Comparison of ENCODE assay signal across 8 mouse cellular contexts in genomic region chr9:109875695-109876601, GRCm38 (mm10). TPM values are rescaled to one million over a fixed set of nuclear protein-coding genes. Genes with fewer than 3 reads are reported as not detected.
A peak's percentile ranks its signal among the peaks of the same experiment; 100 is the strongest.
DNase-seq lines count a peak whose midpoint lies in the region; ATAC-seq and TF ChIP-seq lines count a peak whose summit lies in the region.

No protein-coding gene starts in this region.

- H3K4me1 ChIP-seq in hindbrain, postnatal 0 days (ENCODE audit: insufficient read depth, low read length), result peaks cover 5% of the 10 kb centered on the region
- peaks cover 10% of the 10 kb centered on the region; the same call in 1 of the 2 replicates for H3K4me1 ChIP-seq in limb, embryonic 14.5 days (ENCODE audit: control insufficient read depth, insufficient read depth, low read length)
- H3K4me1 ChIP-seq in midbrain, embryonic 12.5 days, result peaks cover 17% of the 10 kb centered on the region
- H3K4me1 ChIP-seq in stomach, postnatal 0 days (replicated peaks; ENCODE audit: control insufficient read depth, insufficient read depth), result no peaks in the 10 kb centered on the region; the same call in 1 of the 2 replicates

- DNase-seq in ovary, adult 18-20 months (ENCODE audit: low spot score), result peak; percentile 51
- no peak for DNase-seq in ovary, postnatal 10 days (ENCODE audit: low spot score)
- DNase-seq in cerebellum, adult 9-10 months, result peak; percentile 74
- peak; percentile 70 for DNase-seq in hindbrain, postnatal 0 days (ENCODE audit: low spot score)
- DNase-seq in limb, embryonic 14.5 days (ENCODE audit: low spot score), result peak; percentile 29
- DNase-seq in stomach, postnatal 0 days (ENCODE audit: low spot score), result peak; percentile 73

- H3K27me3 ChIP-seq in hindbrain, postnatal 0 days (ENCODE audit: insufficient read depth, low read length), result no peaks in the 10 kb centered on the region
- no peaks in the 10 kb centered on the region for H3K27me3 ChIP-seq in limb, embryonic 14.5 days (ENCODE audit: control insufficient read depth, insufficient read depth, low read length)
- no peaks in the 10 kb centered on the region for H3K27me3 ChIP-seq in midbrain, embryonic 12.5 days
- no peaks in the 10 kb centered on the region for H3K27me3 ChIP-seq in stomach, postnatal 0 days (ENCODE audit: control insufficient read depth, insufficient read depth, low read length)

- no peaks in the 10 kb centered on the region for H3K9me3 ChIP-seq in hindbrain, postnatal 0 days (ENCODE audit: low read length)
- H3K9me3 ChIP-seq in limb, embryonic 14.5 days (ENCODE audit: control insufficient read depth, low read length), result no peaks in the 10 kb centered on the region
- H3K9me3 ChIP-seq in midbrain, embryonic 12.5 days, result no peaks in the 10 kb centered on the region
- no peaks in the 10 kb centered on the region for H3K9me3 ChIP-seq in stomach, postnatal 0 days (ENCODE audit: control insufficient read depth, low read length)

- under 1% methylated on average over 72 of the region's 76 CpGs for WGBS in hindbrain, postnatal 0 days
- 1% methylated on average over 47 of the region's 76 CpGs for WGBS in limb, embryonic 14.5 days
- WGBS in midbrain, embryonic 12.5 days, result under 1% methylated on average over 67 of the region's 76 CpGs
- under 1% methylated on average over 68 of the region's 76 CpGs for WGBS in stomach, postnatal 0 days

- H3K4me3 ChIP-seq in hindbrain, postnatal 0 days (ENCODE audit: low read length), result peak overlapping the region; percentile 87
- peak overlapping the region; percentile 88 for H3K4me3 ChIP-seq in limb, embryonic 14.5 days (replicated peaks; ENCODE audit: low read length)
- H3K4me3 ChIP-seq in midbrain, embryonic 12.5 days, result peak overlapping the region; percentile 98
- peak overlapping the region; percentile 90 for H3K4me3 ChIP-seq in stomach, postnatal 0 days (ENCODE audit: low read depth, low read length)

- TF ChIP-seq CTCF in hindbrain, postnatal 0 days (IDR thresholded peaks at IDR 0.05; ENCODE audit: low read depth), result no peak
- no peak for TF ChIP-seq CTCF in stomach, postnatal 0 days (IDR thresholded peaks at IDR 0.05; ENCODE audit: low read depth)

- H3K36me3 ChIP-seq in hindbrain, postnatal 0 days (ENCODE audit: insufficient read depth, low read length), result peaks cover 23% of the 10 kb centered on the region
- H3K36me3 ChIP-seq in limb, embryonic 14.5 days (ENCODE audit: control insufficient read depth, insufficient read depth, low read length), result peaks cover 35% of the 10 kb centered on the region
- peaks cover 32% of the 10 kb centered on the region for H3K36me3 ChIP-seq in midbrain, embryonic 12.5 days
- peaks cover 5% of the 10 kb centered on the region for H3K36me3 ChIP-seq in stomach, postnatal 0 days (ENCODE audit: control insufficient read depth, insufficient read depth, low read length)

- peak overlapping the region; percentile 82 for H3K27ac ChIP-seq in hindbrain, postnatal 0 days
- peak overlapping the region; percentile 89 for H3K27ac ChIP-seq in limb, embryonic 14.5 days (replicated peaks; ENCODE audit: low read depth, low read length)
- H3K27ac ChIP-seq in midbrain, embryonic 12.5 days (replicated peaks), result peak overlapping the region; percentile 80
- H3K27ac ChIP-seq in stomach, postnatal 0 days (replicated peaks), result peak overlapping the region; percentile 94

- H3K9ac ChIP-seq in hindbrain, postnatal 0 days (replicated peaks; ENCODE audit: low read length), result peak overlapping the region; percentile 74
- peak overlapping the region; percentile 94 for H3K9ac ChIP-seq in limb, embryonic 14.5 days (ENCODE audit: low read depth, low read length, severe bottlenecking)
- H3K9ac ChIP-seq in midbrain, embryonic 12.5 days (replicated peaks), result peak overlapping the region; percentile 95
- peak overlapping the region; percentile 92 for H3K9ac ChIP-seq in stomach, postnatal 0 days (ENCODE audit: low read length)

- no peak for TF ChIP-seq POLR2A in limb, embryonic 14.5 days (IDR thresholded peaks at IDR 0.05; ENCODE audit: borderline replicate concordance, extremely low read depth, insufficient read depth, insufficient read length)

- H3K4me2 ChIP-seq in hindbrain, postnatal 0 days (ENCODE audit: low read depth, low read length), result peak overlapping the region; percentile 95
- peak overlapping the region; percentile 87 for H3K4me2 ChIP-seq in limb, embryonic 14.5 days (replicated peaks; ENCODE audit: low read depth, low read length, severe bottlenecking)
- peak overlapping the region; percentile 88 for H3K4me2 ChIP-seq in midbrain, embryonic 12.5 days (replicated peaks)
- peak overlapping the region; percentile 88 for H3K4me2 ChIP-seq in stomach, postnatal 0 days (replicated peaks; ENCODE audit: low read depth)

- no peak for TF ChIP-seq EP300 in stomach, postnatal 0 days (optimal IDR thresholded peaks at IDR 0.05)

- ATAC-seq in frontal cortex, adult (ENCODE audit: low TSS enrichment), result peak; percentile 53
- peak; percentile 69 for ATAC-seq in hindbrain, postnatal 0 days
- peak; percentile 48 for ATAC-seq in limb, embryonic 14.5 days (ENCODE audit: low FRiP score, low read depth)
- peak; percentile 72 for ATAC-seq in midbrain, embryonic 12.5 days (ENCODE audit: low FRiP score, low read depth)
- peak; percentile 55 for ATAC-seq in stomach, postnatal 0 days (ENCODE audit: low FRiP score, low TSS enrichment)

RNA-seq across cellular contexts. Expression of gene Cdc25a, which starts 0.6 kb away (rescaled TPM):
- 11.0 and 12.4 TPM in 2 replicates for total RNA-seq in hindbrain, postnatal 0 days (2014; rRNA removed)
- 8.1 and 10.4 TPM in 2 replicates for polyA plus RNA-seq in hindbrain, postnatal 0 days (2015; fragmentation: Nextera tagmentation; extraction: Ambion mirVana)
- 24.8 and 26.1 TPM in 2 replicates for polyA plus RNA-seq in limb, embryonic 14.5 days (2012; rRNA removed)
- 26.8 and 29.4 TPM in 2 replicates for polyA plus RNA-seq in limb, embryonic 14.5 days (2014; fragmentation: Nextera tagmentation; extraction: Ambion mirVana)
- 41.6 and 41.7 TPM in 2 replicates for polyA plus RNA-seq in midbrain, embryonic 12.5 days (2016; fragmentation: Nextera tagmentation; extraction: Ambion mirVana)
- 17.8 and 18.4 TPM in 2 replicates for polyA plus RNA-seq in stomach, postnatal 0 days (2015; fragmentation: Nextera tagmentation; extraction: Ambion mirVana)

RNA-seq across cellular contexts. Expression of gene Camp, which starts 26.5 kb away (rescaled TPM):
- 0.21 TPM in 1 of 2 replicates, not detected in the other for total RNA-seq in hindbrain, postnatal 0 days (2014; rRNA removed)
- 0.91 and 1.3 TPM in 2 replicates for polyA plus RNA-seq in hindbrain, postnatal 0 days (2015; fragmentation: Nextera tagmentation; extraction: Ambion mirVana)
- 1.2 and 5.9 TPM in 2 replicates for polyA plus RNA-seq in limb, embryonic 14.5 days (2012; rRNA removed)
- 1.4 and 4.8 TPM in 2 replicates for polyA plus RNA-seq in limb, embryonic 14.5 days (2014; fragmentation: Nextera tagmentation; extraction: Ambion mirVana)
- polyA plus RNA-seq in midbrain, embryonic 12.5 days (2016; fragmentation: Nextera tagmentation; extraction: Ambion mirVana), result 0.50 and 1.3 TPM in 2 replicates
- 1.5 and 2.2 TPM in 2 replicates for polyA plus RNA-seq in stomach, postnatal 0 days (2015; fragmentation: Nextera tagmentation; extraction: Ambion mirVana)

RNA-seq across cellular contexts. Expression of gene Nme6, which starts 43.4 kb away (rescaled TPM):
- 30.8 and 43.1 TPM in 2 replicates for total RNA-seq in hindbrain, postnatal 0 days (2014; rRNA removed)
- polyA plus RNA-seq in hindbrain, postnatal 0 days (2015; fragmentation: Nextera tagmentation; extraction: Ambion mirVana), result 47.2 and 52.9 TPM in 2 replicates
- 50.5 and 52.3 TPM in 2 replicates for polyA plus RNA-seq in limb, embryonic 14.5 days (2012; rRNA removed)
- polyA plus RNA-seq in limb, embryonic 14.5 days (2014; fragmentation: Nextera tagmentation; extraction: Ambion mirVana), result 57.8 and 64.6 TPM in 2 replicates
- 76.5 and 78.4 TPM in 2 replicates for polyA plus RNA-seq in midbrain, embryonic 12.5 days (2016; fragmentation: Nextera tagmentation; extraction: Ambion mirVana)
- 33.0 and 35.4 TPM in 2 replicates for polyA plus RNA-seq in stomach, postnatal 0 days (2015; fragmentation: Nextera tagmentation; extraction: Ambion mirVana)

RNA-seq across cellular contexts. Expression of gene Map4, which starts 55.3 kb away (rescaled TPM):
- total RNA-seq in hindbrain, postnatal 0 days (2014; rRNA removed), result 247 and 254 TPM in 2 replicates
- polyA plus RNA-seq in hindbrain, postnatal 0 days (2015; fragmentation: Nextera tagmentation; extraction: Ambion mirVana), result 196 and 207 TPM in 2 replicates
- 161 and 220 TPM in 2 replicates for polyA plus RNA-seq in limb, embryonic 14.5 days (2012; rRNA removed)
- polyA plus RNA-seq in limb, embryonic 14.5 days (2014; fragmentation: Nextera tagmentation; extraction: Ambion mirVana), result 76.1 and 76.6 TPM in 2 replicates
- polyA plus RNA-seq in midbrain, embryonic 12.5 days (2016; fragmentation: Nextera tagmentation; extraction: Ambion mirVana), result 109 and 117 TPM in 2 replicates
- 25.4 and 28.1 TPM in 2 replicates for polyA plus RNA-seq in stomach, postnatal 0 days (2015; fragmentation: Nextera tagmentation; extraction: Ambion mirVana)
